Mouse (Mus musculus) G1E-ER4 (cell line): ENCODE results near the gene Samt1. TPM values are rescaled to one million over a fixed set of nuclear protein-coding genes. Genes with fewer than 3 reads are reported as not detected.
"Not testable (repeated sequence)": the region's sequence is repeated elsewhere in the genome, so short reads cannot be mapped to it uniquely, and the experiment has no call there.

Experiments used
- GATA1 ChIP-seq: IDR thresholded peaks from one replicate; pipeline ENCODE4 v1.8.0; 2012; ENCODE audit warnings: low read length, inconsistent platforms
- polyA plus RNA-seq: library from polyadenylated mRNA; stranded (reverse); fragments of >175 nt; gene quantifications from 2 replicates; pipeline ENCODE4 v1.2.3, GENCODE M21; 2012

Gene Samt1
- polyA plus RNA-seq, result not detected in 2 replicates

- not testable (repeated sequence) for TF ChIP-seq GATA1
Observed at GRCm38 (mm10) chrX:154012540-154012939, at the start of gene Samt1. Gene Samt1 (minus strand): TSS chrX:154012640.

- TF ChIP-seq GATA1, result not testable (repeated sequence)
Observed at GRCm38 (mm10) chrX:154054939-154055338, 42.5 kb upstream of the Samt1 start, which contains the start of gene Gm10057. Gene Gm10057 (minus strand): TSS chrX:154055039.

- TF ChIP-seq GATA1, result not testable (repeated sequence)
Observed at GRCm38 (mm10) chrX:154033727-154034126, 21.3 kb upstream of the Samt1 start, which contains the start of gene 4921511M17Rik. Gene 4921511M17Rik (minus strand): TSS chrX:154033827.

GRCm38 (mm10) chrX:153974450-153974849, 38.0 kb downstream of the Samt1 start:
- no peak for TF ChIP-seq GATA1

Other genes starting within 250 kb of the Samt1 start
- not detected in 2 replicates for gene Spin2c, start 180.4 kb downstream of the Samt1 start, polyA plus RNA-seq
- gene 4921511M17Rik, start 21.2 kb upstream of the Samt1 start, polyA plus RNA-seq, result not detected in 2 replicates
- gene Gm10057, start 42.4 kb upstream of the Samt1 start, polyA plus RNA-seq, result not detected in 2 replicates
- not detected in 2 replicates for gene Gm15140, start 108.0 kb upstream of the Samt1 start, polyA plus RNA-seq